Mouse (Mus musculus) liver, embryonic 14.5 days (tissue): Measurements from ENCODE around the gene Ubash3b.

Source experiments
- CTCF ChIP-seq: IDR thresholded peaks from 2 replicates; pipeline ENCODE4 v1.5.1; 2016; ENCODE audit warnings: antibody characterized with exemption, low read depth, control low read depth
- EP300 ChIP-seq: IDR thresholded peaks from 2 replicates; pipeline ENCODE4 v1.6.1; 2016; ENCODE audit warnings: antibody characterized with exemption, low read depth

DNA sequence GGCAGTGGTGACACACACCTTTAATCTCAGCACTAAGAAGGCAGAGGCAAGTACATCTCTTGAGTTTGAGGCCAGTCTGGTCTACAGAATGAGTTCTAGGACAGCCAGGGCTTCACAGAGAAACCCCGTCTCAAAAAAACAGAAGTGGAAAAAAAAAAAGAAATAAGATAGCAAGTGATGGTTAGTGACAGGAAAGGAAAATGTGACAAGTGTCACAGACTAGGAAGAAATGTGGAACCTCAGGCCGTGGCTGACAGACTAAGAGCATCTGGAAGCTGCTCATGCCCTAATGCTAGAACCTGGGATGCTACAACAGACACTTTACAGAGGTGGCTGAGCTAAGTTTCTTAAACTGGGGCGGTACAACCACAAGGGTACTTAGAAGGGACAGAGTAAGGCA lies 18.4 kb downstream of the Ubash3b start:
- TF ChIP-seq CTCF (no peak), EP300 (no peak)
